Mouse (Mus musculus) gastrocnemius, adult 2 months (tissue): ENCODE measurements around the gene Fam120a. TPM values are rescaled to one million over a fixed set of nuclear protein-coding genes. Genes with fewer than 3 reads are reported as not detected.
A peak's percentile ranks its signal among the peaks of the same experiment; 100 is the strongest.

Experiments used
- DNase-seq: peaks from one replicate; pipeline ENCODE4 v3.0.0; 2022
- H3K27ac ChIP-seq: fragments of 200-600 bp; 2 replicates; pipeline ENCODE4 v1.8.1; 2022; ENCODE audit warnings: mild to moderate bottlenecking
- H3K4me3 ChIP-seq: fragments of 200-600 bp; 2 replicates; pipeline ENCODE4 v1.8.1; 2022; ENCODE audit warnings: mild to moderate bottlenecking, moderate library complexity
- CTCF ChIP-seq: fragments of 200-600 bp; IDR thresholded peaks from 2 replicates; pipeline ENCODE4 v1.8.1; 2022; ENCODE audit warnings: antibody characterized with exemption, mild to moderate bottlenecking, moderate library complexity
- intact Hi-C: fragments of 180-260 bp; cut with DNase I; formaldehyde crosslinking; loops from one replicate; pipeline ENCODE4 v1.15.1; 2025
- long read RNA-seq, 2 experiments: library from polyadenylated mRNA; stranded (forward); transcript quantifications; one replicate each; pipeline ENCODE4 v2.0.0; 2021
- total RNA-seq, 2 experiments: library from RNA; stranded (reverse); gene quantifications; 2 replicates each; pipeline ENCODE4 v1.2.3; 2021

Gene Fam120a
- 100 to 1,000 TPM; 111 to 119 TPM for total RNA-seq
- long read RNA-seq, experiment 1, full-length matches to known transcripts: 61 of 104 reads
- long read RNA-seq, experiment 1, partial matches to known transcripts: 40 of 104 reads
- long read RNA-seq, experiment 1, other reads (novel, unspliced or antisense): 3 of 104 reads
- long read RNA-seq, experiment 2, full-length matches to known transcripts: 47 of 95 reads
- long read RNA-seq, experiment 2, partial matches to known transcripts: 47 of 95 reads
- long read RNA-seq, experiment 2, other reads (novel, unspliced or antisense): 1 of 95 reads

DNA sequence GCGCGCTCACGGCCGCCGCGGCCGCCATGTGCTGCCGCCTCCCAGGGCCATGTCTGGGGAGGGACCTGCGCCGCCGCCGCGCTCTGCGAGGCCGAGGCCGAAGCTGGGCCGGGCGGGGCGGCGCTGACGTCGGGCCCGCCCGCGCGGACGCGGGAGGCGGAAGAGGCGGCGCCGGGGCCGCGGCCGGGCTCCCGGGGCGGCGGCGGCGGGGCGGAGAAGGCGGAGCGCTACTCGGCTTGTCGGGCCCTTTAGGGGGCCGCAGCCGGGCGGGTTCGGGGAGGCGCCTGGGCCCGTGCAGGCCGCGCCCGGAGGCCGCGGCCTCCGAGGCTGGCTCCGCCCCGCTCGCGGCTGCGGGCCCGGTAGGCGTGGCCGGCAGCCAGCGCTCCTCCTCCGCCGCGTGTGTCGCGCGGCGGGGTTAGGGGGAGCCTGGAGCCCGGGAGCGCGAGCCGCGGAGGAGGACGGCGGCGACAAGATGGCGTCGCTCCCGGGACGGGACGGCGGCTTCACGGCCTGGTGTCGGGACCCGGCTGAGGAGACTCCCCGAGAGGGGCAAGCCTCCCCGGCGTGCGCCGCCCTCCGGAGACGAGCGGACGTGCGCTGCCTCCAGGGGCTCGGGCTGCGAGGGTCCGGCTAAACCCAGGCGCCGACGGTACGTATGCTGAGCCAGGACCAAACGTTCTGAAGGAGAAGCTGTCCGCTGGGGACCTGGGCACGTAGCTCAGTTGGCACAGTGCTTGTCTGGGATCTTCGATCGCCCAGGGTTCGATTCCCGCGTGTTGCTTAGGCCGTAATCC lies at the start of gene Fam120a:
Fam120a (minus strand) TSS at position 62 of the 794 bp plus-strand sequence.
- peak; percentile 94 for DNase-seq
- peak; percentile 49 for TF ChIP-seq CTCF
- intact Hi-C loops: loop anchor here (5.0 kb wide), 1 partner anchor 96 kb away; the partner anchor contains the start of gene Phf2
- H3K4me3 ChIP-seq: peak within 1 kb of the TSS; percentile 99
- peak within 1 kb of the TSS; percentile 99 for H3K27ac ChIP-seq

DNA sequence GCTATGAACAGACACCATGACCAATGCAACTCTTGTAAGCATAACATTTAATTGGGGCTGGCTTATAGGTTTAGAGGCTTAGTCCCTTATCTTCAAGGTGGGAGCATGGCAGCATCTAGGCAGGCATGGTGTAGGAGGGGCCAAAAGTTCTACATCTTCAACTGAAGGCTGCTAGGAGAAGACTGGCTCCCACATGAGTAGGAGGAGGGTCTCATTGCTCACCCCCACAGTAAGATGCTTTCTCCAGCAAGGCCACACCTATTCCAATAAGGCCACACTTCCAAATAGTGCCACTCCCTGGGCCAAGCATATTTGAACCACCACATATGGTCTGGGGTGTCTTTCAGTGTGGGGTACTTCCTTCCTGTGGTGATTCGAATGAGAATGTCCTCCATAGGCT lies 49.6 kb upstream of the Fam120a start:
- H3K27ac ChIP-seq: no peak overlapping the region
- DNase-seq: no peak
- intact Hi-C loops: no loop called here
- TF ChIP-seq CTCF: no peak
- no peak overlapping the region for H3K4me3 ChIP-seq

DNA sequence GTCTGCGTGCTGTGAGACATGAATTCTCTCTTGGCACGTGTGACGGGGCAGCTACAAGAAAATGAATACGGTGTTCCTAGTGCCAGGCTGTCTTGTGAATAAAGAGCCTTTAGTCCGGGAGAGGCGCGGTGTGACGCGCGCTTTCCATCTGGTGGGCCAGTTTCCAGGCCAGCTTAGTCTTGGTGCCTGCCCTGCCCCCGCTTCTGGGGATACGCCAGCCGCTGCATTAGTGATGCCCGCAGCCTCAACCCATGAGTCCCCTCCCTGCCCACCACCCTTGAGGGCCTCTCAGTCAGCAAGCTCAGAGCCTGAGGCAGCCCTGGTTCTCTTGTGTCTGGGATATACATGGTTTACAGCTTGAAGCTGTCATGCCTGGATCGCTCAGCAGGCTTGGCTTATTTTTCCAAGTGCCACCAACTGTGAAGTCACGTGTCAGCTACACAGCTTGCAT lies 48.5 kb upstream of the Fam120a start:
- intact Hi-C loops: no loop called here
- no peak for TF ChIP-seq CTCF
- Histone ChIP-seq H3K27ac (peak overlapping the region; percentile 84), H3K4me3 (peak overlapping the region; percentile 67)
- DNase-seq: peak; percentile 88

DNA sequence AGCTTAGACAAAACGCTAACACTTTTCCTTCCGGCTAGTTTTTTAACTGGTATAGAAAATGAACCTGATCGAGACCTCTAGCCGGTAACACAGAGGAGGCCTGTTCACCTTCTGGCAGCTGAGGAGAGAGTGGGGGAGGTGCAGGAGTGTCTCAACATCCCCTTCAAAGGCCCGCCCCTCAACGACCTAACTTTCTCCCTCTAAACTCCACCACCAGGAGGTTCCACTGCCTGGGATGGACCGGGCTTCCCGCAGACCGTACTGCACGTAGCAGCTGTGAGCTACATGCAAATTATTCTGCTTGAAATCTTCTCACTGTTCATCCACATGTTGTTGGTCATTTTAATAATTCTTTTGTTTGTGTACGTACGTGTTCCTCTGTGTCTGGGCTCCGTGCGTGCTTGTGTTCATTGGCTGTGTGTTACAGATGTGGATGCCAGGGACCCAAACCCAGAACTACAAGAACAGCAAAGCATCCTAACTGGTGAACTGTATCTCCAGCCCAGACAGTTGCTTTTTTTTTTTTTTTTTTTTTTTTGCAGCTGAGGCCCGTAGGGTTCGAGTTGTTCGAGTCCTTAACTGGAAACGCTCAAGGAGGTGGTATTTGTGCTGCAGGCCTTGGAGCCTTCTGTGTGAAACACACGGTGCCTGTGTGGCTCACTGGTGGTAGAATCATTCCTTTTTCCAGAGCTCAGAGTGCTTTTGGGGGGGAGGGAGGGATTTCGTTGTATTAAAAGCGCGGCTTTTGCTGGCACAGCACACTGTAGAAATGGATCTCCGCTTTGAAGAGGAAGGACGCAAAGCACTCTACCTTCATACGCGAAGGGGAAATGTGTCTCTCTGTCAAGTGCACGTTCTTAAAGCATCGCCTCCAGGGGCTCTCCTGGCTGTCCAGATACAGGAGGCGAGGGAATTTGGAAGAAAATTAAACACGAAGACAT lies 47.8 kb upstream of the Fam120a start:
- intact Hi-C loops: no loop called here
- no peak; the same call in 1 of the 2 replicates for TF ChIP-seq CTCF
- peak; percentile 29 for DNase-seq
- Histone ChIP-seq H3K4me3 (peak overlapping the region; percentile 67), H3K27ac (peak overlapping the region; percentile 84)

DNA sequence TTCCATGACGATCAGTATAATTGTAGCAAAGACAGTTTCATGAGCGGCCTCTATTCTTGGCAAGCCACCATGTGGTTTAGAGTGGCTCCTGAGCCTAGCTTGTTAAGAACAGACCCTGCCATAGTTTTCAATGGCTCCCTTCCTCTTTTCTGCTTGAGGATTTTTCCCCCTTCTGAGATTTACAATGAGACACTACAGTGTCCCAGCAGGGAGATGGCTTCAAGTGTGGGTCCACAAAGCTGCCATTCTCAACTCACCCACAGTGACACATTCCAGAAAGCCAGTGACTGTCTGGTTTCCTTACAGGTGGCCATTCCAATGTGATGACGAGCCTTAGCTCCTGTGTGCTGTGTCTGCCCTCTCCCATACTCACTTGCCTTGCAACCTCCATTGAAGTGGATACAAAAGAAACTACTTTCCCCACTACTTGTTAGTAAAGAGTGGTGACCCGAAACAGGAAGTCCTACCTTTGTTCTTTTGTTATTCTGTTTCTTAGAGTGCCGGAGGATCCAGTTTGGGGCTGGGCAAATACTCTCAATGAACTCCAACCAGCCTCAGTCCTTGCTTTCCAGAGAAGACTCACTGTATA lies 45.5 kb upstream of the Fam120a start:
- Histone ChIP-seq H3K27ac (no peak overlapping the region), H3K4me3 (no peak overlapping the region)
- DNase-seq: no peak
- TF ChIP-seq CTCF: no peak
- intact Hi-C loops: no loop called here

DNA sequence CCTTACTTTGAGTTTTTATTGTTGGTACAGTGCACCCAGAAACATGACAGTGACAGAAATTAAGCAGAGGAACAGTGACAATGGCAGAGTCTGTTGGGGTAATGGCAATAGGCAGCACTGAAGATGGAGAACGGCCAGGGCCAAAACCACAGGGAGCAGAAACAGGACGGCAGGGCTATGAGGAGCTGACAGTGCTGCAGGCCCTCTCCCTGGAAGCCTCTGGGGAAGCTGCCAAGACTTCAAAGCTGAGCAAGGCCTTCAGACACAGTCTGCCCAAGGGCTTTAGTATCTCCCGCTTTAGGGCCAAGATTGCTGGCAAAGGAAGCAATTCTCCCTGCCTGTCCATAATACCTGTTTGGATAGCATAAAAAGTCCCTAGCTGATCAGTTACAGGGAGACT lies 33.9 kb upstream of the Fam120a start:
- intact Hi-C loops: no loop called here
- Histone ChIP-seq H3K4me3 (no peak overlapping the region), H3K27ac (peak overlapping the region; percentile 20; the same call in 1 of the 2 replicates)
- DNase-seq: peak; percentile 50
- no peak for TF ChIP-seq CTCF

DNA sequence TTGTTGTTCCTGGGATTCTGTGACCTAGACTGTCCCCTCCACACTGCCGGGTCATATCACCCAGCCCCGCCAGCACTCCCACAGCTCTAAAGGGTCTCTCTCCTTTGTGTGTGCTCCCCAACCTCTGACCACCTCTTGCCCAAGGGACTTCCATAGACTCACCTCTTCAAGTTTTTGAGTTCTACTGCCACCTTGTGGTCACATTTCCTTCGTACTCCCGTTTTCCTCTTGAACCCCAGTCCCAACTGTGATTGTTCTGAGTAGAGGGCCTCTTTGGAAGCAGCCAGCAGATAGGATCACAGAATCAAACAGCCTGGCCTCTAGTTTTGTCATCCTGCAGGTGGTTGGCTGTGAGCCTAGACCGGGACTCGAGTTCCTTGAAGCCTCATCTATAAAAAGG lies 30.8 kb upstream of the Fam120a start:
- H3K4me3 ChIP-seq: no peak overlapping the region
- peak; percentile 78 for TF ChIP-seq CTCF
- intact Hi-C loops: loop anchor here (5.0 kb wide), 4 partner anchors 81 to 341 kb away; no protein-coding TSS in a partner anchor

DNA sequence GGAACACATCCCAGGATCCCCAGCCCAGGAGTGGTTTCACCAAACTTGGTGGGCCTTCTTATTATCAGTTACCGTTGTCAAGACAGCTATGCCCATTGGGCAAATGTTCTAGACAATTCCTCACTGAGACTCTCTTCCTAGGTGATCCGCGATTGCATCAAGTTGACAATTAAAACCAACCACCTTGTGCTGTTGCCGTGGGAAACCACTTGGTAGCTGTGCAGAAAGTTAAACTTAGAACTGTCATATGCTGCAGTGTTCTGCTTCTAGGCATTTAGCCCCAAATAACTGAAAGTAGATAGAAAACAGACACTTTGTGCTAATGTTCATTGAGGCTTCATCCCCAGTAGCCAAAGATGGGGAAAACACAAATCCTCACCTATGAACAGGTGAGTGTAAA lies 28.9 kb upstream of the Fam120a start:
- TF ChIP-seq CTCF: no peak
- intact Hi-C loops: loop anchor here (5.0 kb wide), 4 partner anchors 79 to 339 kb away; no protein-coding TSS in a partner anchor
- no peak overlapping the region for H3K4me3 ChIP-seq

More for the DNA sequence above, 30.8 kb upstream of the Fam120a start:
- peak; percentile 49 for DNase-seq
- no peak overlapping the region for H3K27ac ChIP-seq

DNA sequence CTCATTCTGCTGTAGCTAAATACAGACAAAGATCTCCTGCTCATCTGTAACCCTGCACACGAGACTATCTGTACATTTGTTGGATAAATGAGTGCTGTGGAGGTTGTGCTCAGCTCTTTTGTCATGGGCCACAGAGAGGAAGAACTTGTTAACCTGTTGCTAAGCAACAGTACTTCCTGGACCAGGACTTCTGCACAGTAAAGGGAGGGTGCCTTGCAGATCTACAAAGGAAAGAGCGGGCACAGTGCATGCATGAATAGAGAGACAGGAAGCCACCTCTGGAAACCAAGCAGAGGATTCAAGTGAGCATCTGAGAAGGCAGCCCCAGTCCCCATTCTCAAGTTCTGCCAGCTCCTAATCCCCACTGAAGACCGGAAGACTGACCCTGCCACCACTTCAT lies 27.1 kb upstream of the Fam120a start:
- intact Hi-C loops: loop anchor here (5.0 kb wide), 4 partner anchors 78 to 338 kb away; no protein-coding TSS in a partner anchor
- H3K4me3 ChIP-seq: no peak overlapping the region
- H3K27ac ChIP-seq: no peak overlapping the region
- TF ChIP-seq CTCF: no peak
- no peak for DNase-seq

More for the DNA sequence above, 28.9 kb upstream of the Fam120a start:
- no peak overlapping the region for H3K27ac ChIP-seq
- no peak for DNase-seq

DNA sequence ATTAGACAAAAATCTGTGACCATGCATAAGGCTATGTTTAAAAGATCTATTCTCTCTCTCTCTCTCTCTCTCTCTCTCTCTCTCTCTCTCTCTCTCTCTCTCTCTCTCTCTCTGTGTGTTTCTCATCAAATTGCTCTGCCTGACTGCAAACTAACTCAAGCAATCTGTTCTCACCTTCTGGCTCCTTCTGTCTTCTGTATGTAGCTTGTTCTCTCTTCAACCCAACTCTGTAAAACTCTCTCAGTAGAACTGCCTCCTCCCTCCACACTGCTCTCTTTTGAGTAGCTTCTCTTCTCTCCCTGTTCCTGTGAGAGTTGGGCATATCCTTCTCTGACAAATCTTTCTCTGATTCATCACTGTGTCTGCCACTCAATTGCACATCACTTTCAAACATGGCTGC lies 25.1 kb upstream of the Fam120a start:
- intact Hi-C loops: no loop called here
- no peak for DNase-seq
- no peak overlapping the region for H3K27ac ChIP-seq
- H3K4me3 ChIP-seq: no peak overlapping the region
- no peak for TF ChIP-seq CTCF

DNA sequence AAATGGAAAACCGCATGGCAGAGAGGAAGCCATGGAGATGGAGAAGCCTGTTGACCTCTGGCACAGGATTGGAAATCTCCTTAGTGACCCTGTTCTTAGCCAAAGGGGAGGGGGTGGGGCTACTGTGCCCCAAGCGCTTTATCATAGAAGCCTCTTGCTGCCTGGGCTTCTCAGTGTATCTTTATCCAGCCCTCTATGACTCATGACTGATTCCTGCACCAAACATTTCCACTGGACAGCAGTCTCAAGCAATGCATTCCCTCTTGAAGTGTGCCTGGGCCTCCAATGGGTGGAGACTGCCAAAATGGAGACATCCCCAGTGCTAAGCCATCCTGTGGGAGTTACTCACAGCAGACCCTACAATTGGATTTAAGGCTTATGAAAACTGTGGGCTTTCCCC lies 22.3 kb upstream of the Fam120a start:
- TF ChIP-seq CTCF: no peak
- Histone ChIP-seq H3K4me3 (no peak overlapping the region), H3K27ac (no peak overlapping the region)
- intact Hi-C loops: no loop called here
- DNase-seq: no peak
